Mouse (Mus musculus): Measurements from ENCODE around the gene Nedd9.

Nedd9 gene

GRCm38 (mm10) chr13:41339653-41340351 lies 147.4 kb downstream of the Nedd9 start:
- peak; percentile 68 for DNase-seq

- DNase-seq, result peak; percentile 62
Observed at GRCm38 (mm10) chr13:41339195-41339594, 148.0 kb downstream of the Nedd9 start.

GRCm38 (mm10) chr13:41337407-41337806 lies 149.8 kb downstream of the Nedd9 start:
- no peak for DNase-seq

- DNase-seq, result peak; percentile 94
Observed at GRCm38 (mm10) chr13:41336260-41336659, 150.9 kb downstream of the Nedd9 start.

GRCm38 (mm10) chr13:41335767-41336166 lies 151.4 kb downstream of the Nedd9 start:
- no peak for DNase-seq

GRCm38 (mm10) chr13:41334641-41335000 lies 152.5 kb downstream of the Nedd9 start:
- peak; percentile 61 for DNase-seq

- peak; percentile 25 for DNase-seq
Observed at GRCm38 (mm10) chr13:41333889-41334640, 153.1 kb downstream of the Nedd9 start.

- DNase-seq, result no peak
Observed at GRCm38 (mm10) chr13:41331671-41332340, 155.4 kb downstream of the Nedd9 start.

- no peak for DNase-seq
Observed at GRCm38 (mm10) chr13:41330589-41331345, 156.4 kb downstream of the Nedd9 start.

- DNase-seq, result no peak
Observed at GRCm38 (mm10) chr13:41330051-41330450, 157.1 kb downstream of the Nedd9 start.

- no peak for DNase-seq
Observed at GRCm38 (mm10) chr13:41328481-41328880, 158.7 kb downstream of the Nedd9 start.

GRCm38 (mm10) chr13:41327546-41327945 lies 159.6 kb downstream of the Nedd9 start:
- DNase-seq, result no peak

GRCm38 (mm10) chr13:41326134-41326533 lies 161.0 kb downstream of the Nedd9 start:
- DNase-seq, result no peak

- no peak for DNase-seq
Observed at GRCm38 (mm10) chr13:41325346-41325745, 161.8 kb downstream of the Nedd9 start.

GRCm38 (mm10) chr13:41324631-41325030 lies 162.5 kb downstream of the Nedd9 start:
- DNase-seq, result no peak

- no peak for DNase-seq
Observed at GRCm38 (mm10) chr13:41321433-41321832, 165.7 kb downstream of the Nedd9 start.

GRCm38 (mm10) chr13:41320749-41321148 lies 166.4 kb downstream of the Nedd9 start:
- DNase-seq, result no peak

- peak; percentile 90 for DNase-seq
Observed at GRCm38 (mm10) chr13:41302716-41303115, 184.4 kb downstream of the Nedd9 start.

GRCm38 (mm10) chr13:41300037-41300436 lies 187.1 kb downstream of the Nedd9 start:
- no peak for DNase-seq

GRCm38 (mm10) chr13:41298996-41299395 lies 188.2 kb downstream of the Nedd9 start:
- DNase-seq, result no peak

- no peak for DNase-seq
Observed at GRCm38 (mm10) chr13:41298533-41298932, 188.6 kb downstream of the Nedd9 start.

- no peak for DNase-seq
Observed at GRCm38 (mm10) chr13:41296396-41296795, 190.8 kb downstream of the Nedd9 start.

- no peak for DNase-seq
Observed at GRCm38 (mm10) chr13:41295886-41296285, 191.3 kb downstream of the Nedd9 start.
